In genomic region chr3:131312340-131312739, GRCm38 (mm10) we compare ENCODE assay signal across 23 mouse cellular contexts. TPM values are rescaled to one million over a fixed set of nuclear protein-coding genes. Genes with fewer than 3 reads are reported as not detected.
A peak's percentile ranks its signal among the peaks of the same experiment; 100 is the strongest.
DNase-seq lines count a peak whose midpoint lies in the region; ATAC-seq and TF ChIP-seq lines count a peak whose summit lies in the region.
"Had no signal": no experiment of that assay in that cellular context is flagged by ENCODE, and none has a peak within 500 bp of the region (broad histone marks: within the 10 kb centered on the region; RNA-seq: fewer than 3 reads in every experiment).

No protein-coding gene starts in this region.

- peak; percentile 81 for ATAC-seq in intestine, embryonic 15.5 days
- ATAC-seq in intestine, postnatal 0 days, result peak; percentile 87
- peak; percentile 28; the same call in 1 of the 2 replicates for ATAC-seq in liver, embryonic 15.5 days (ENCODE audit: insufficient read depth)
- ATAC-seq in stomach, postnatal 0 days (ENCODE audit: low FRiP score, low TSS enrichment), result peak; percentile 40; the same call in 1 of the 2 replicates
- no peak for ATAC-seq in forebrain, embryonic 14.5 days
- no peak for ATAC-seq in forebrain, embryonic 16.5 days
- no peak for ATAC-seq in forebrain, embryonic 11.5 days (replicated peaks; ENCODE audit: low FRiP score)
- ATAC-seq: forebrain, postnatal 0 days had no signal

- no peaks in the 10 kb centered on the region for H3K27me3 ChIP-seq in intestine, embryonic 15.5 days (replicated peaks)
- no peaks in the 10 kb centered on the region for H3K27me3 ChIP-seq in intestine, postnatal 0 days (replicated peaks; ENCODE audit: control insufficient read depth, insufficient read depth, low read length)
- no peaks in the 10 kb centered on the region for H3K27me3 ChIP-seq in liver, embryonic 15.5 days
- no peaks in the 10 kb centered on the region for H3K27me3 ChIP-seq in stomach, postnatal 0 days (ENCODE audit: control insufficient read depth, insufficient read depth, low read length)
- no peaks in the 10 kb centered on the region for H3K27me3 ChIP-seq in forebrain, embryonic 14.5 days (replicated peaks; ENCODE audit: control insufficient read depth, insufficient read depth, low read length)
- H3K27me3 ChIP-seq in forebrain, embryonic 16.5 days (replicated peaks; ENCODE audit: control insufficient read depth, insufficient read depth, low read length), result no peaks in the 10 kb centered on the region
- H3K27me3 ChIP-seq in forebrain, embryonic 11.5 days (ENCODE audit: control insufficient read depth, insufficient read depth, low read length), result no peaks in the 10 kb centered on the region
- H3K27me3 ChIP-seq: CH12.LX; embryonic facial prominence, embryonic 15.5 days; heart, embryonic 13.5 days; hindbrain, embryonic 15.5 days had no signal

- no peaks in the 10 kb centered on the region for H3K36me3 ChIP-seq in intestine, embryonic 15.5 days
- H3K36me3 ChIP-seq in intestine, postnatal 0 days (ENCODE audit: control insufficient read depth, insufficient read depth), result no peaks in the 10 kb centered on the region
- H3K36me3 ChIP-seq in liver, embryonic 15.5 days (replicated peaks), result no peaks in the 10 kb centered on the region
- no peaks in the 10 kb centered on the region for H3K36me3 ChIP-seq in stomach, postnatal 0 days (ENCODE audit: control insufficient read depth, insufficient read depth, low read length)
- H3K36me3 ChIP-seq in forebrain, embryonic 14.5 days (ENCODE audit: control insufficient read depth, insufficient read depth, low read length), result no peaks in the 10 kb centered on the region
- H3K36me3 ChIP-seq in forebrain, embryonic 16.5 days (ENCODE audit: control insufficient read depth, insufficient read depth), result no peaks in the 10 kb centered on the region
- no peaks in the 10 kb centered on the region for H3K36me3 ChIP-seq in forebrain, embryonic 11.5 days (ENCODE audit: control insufficient read depth, insufficient read depth, low read length)
- H3K36me3 ChIP-seq: embryonic facial prominence, embryonic 15.5 days; forebrain, embryonic 10.5 days; heart, embryonic 13.5 days; hindbrain, embryonic 15.5 days had no signal

- WGBS in intestine, embryonic 15.5 days, result 53% methylated on average over 9 of the region's 9 CpGs
- WGBS in intestine, postnatal 0 days, result 39% methylated on average over 9 of the region's 9 CpGs
- 56% methylated on average over 9 of the region's 9 CpGs for WGBS in liver, embryonic 15.5 days (ENCODE audit: insufficient replicate concordance)
- WGBS in stomach, postnatal 0 days, result 26% methylated on average over 9 of the region's 9 CpGs
- WGBS in forebrain, embryonic 14.5 days, result 94% methylated on average over 9 of the region's 9 CpGs
- WGBS in forebrain, embryonic 16.5 days, result 93% methylated on average over 9 of the region's 9 CpGs
- 92% methylated on average over 9 of the region's 9 CpGs for WGBS in forebrain, embryonic 11.5 days

- no peak overlapping the region for H3K4me2 ChIP-seq in intestine, embryonic 15.5 days (replicated peaks)
- no peak overlapping the region for H3K4me2 ChIP-seq in intestine, postnatal 0 days (replicated peaks; ENCODE audit: low read depth)
- H3K4me2 ChIP-seq in liver, embryonic 15.5 days, result 0 out of 2 replicates have a peak overlapping the region, but pooled peaks have one; percentile 13
- no peak overlapping the region for H3K4me2 ChIP-seq in stomach, postnatal 0 days (replicated peaks; ENCODE audit: low read depth)
- H3K4me2 ChIP-seq in forebrain, embryonic 14.5 days (ENCODE audit: low read length), result no peak overlapping the region
- H3K4me2 ChIP-seq in forebrain, embryonic 16.5 days (ENCODE audit: low read length), result no peak overlapping the region
- no peak overlapping the region for H3K4me2 ChIP-seq in forebrain, embryonic 11.5 days (ENCODE audit: low read depth, low read length, severe bottlenecking)
- H3K4me2 ChIP-seq: embryonic facial prominence, embryonic 15.5 days; heart, embryonic 13.5 days; hindbrain, embryonic 15.5 days had no signal

- no peak for DNase-seq in stomach, postnatal 0 days (ENCODE audit: low spot score)
- DNase-seq in forebrain, embryonic 14.5 days (ENCODE audit: low spot score), result no peak
- DNase-seq in forebrain, embryonic 11.5 days (ENCODE audit: low spot score), result no peak
- DNase-seq: adrenal gland, adult 8-10 months; adrenal gland, postnatal 36 days; cerebellum, adult 8-10 months; cerebellum, postnatal 14 days; embryo, embryonic 11 days; forebrain, postnatal 0 days; gastrocnemius, adult 2 months; gastrocnemius, postnatal 36 days; heart, adult 11 months; heart, postnatal 36 days had no signal

- no peak overlapping the region for H3K27ac ChIP-seq in intestine, embryonic 15.5 days
- no peak overlapping the region for H3K27ac ChIP-seq in intestine, postnatal 0 days (ENCODE audit: low read depth, low read length)
- no peak overlapping the region for H3K27ac ChIP-seq in liver, embryonic 15.5 days (replicated peaks)
- H3K27ac ChIP-seq in stomach, postnatal 0 days (replicated peaks), result no peak overlapping the region
- no peak overlapping the region for H3K27ac ChIP-seq in forebrain, embryonic 14.5 days (ENCODE audit: low read depth, low read length)
- no peak overlapping the region for H3K27ac ChIP-seq in forebrain, embryonic 16.5 days (ENCODE audit: low read length)
- no peak overlapping the region for H3K27ac ChIP-seq in forebrain, embryonic 11.5 days (ENCODE audit: low read depth, low read length)
- H3K27ac ChIP-seq: embryonic facial prominence, embryonic 15.5 days; forebrain, embryonic 10.5 days; gastrocnemius, adult 2 months; heart, embryonic 13.5 days; hindbrain, embryonic 15.5 days had no signal

- H3K9ac ChIP-seq in intestine, embryonic 15.5 days, result no peak overlapping the region
- no peak overlapping the region for H3K9ac ChIP-seq in intestine, postnatal 0 days (ENCODE audit: low read depth, low read length)
- H3K9ac ChIP-seq in liver, embryonic 15.5 days, result no peak overlapping the region
- no peak overlapping the region for H3K9ac ChIP-seq in stomach, postnatal 0 days (ENCODE audit: low read length)
- no peak overlapping the region for H3K9ac ChIP-seq in forebrain, embryonic 14.5 days (ENCODE audit: low read length)
- H3K9ac ChIP-seq in forebrain, embryonic 16.5 days (replicated peaks; ENCODE audit: low read depth, low read length), result no peak overlapping the region
- no peak overlapping the region for H3K9ac ChIP-seq in forebrain, embryonic 11.5 days (ENCODE audit: low read length)
- H3K9ac ChIP-seq: embryonic facial prominence, embryonic 15.5 days; forebrain, postnatal 0 days; heart, embryonic 13.5 days; hindbrain, embryonic 15.5 days had no signal

- no peaks in the 10 kb centered on the region for H3K9me3 ChIP-seq in intestine, embryonic 15.5 days
- peaks cover 12% of the 10 kb centered on the region; the same call in 1 of the 2 replicates for H3K9me3 ChIP-seq in intestine, postnatal 0 days (ENCODE audit: control insufficient read depth)
- H3K9me3 ChIP-seq in liver, embryonic 15.5 days (replicated peaks), result peaks cover 7% of the 10 kb centered on the region; the same call in 1 of the 2 replicates
- H3K9me3 ChIP-seq in stomach, postnatal 0 days (ENCODE audit: control insufficient read depth, low read length), result no peaks in the 10 kb centered on the region; the same call in 1 of the 2 replicates
- H3K9me3 ChIP-seq in forebrain, embryonic 14.5 days (replicated peaks; ENCODE audit: control insufficient read depth, low read length), result no peaks in the 10 kb centered on the region
- peaks cover 3% of the 10 kb centered on the region; the same call in 1 of the 2 replicates for H3K9me3 ChIP-seq in forebrain, embryonic 16.5 days (ENCODE audit: control insufficient read depth, low read length)
- no peaks in the 10 kb centered on the region; the same call in 1 of the 2 replicates for H3K9me3 ChIP-seq in forebrain, embryonic 11.5 days (ENCODE audit: control insufficient read depth, low read length)
- H3K9me3 ChIP-seq: hindbrain, embryonic 15.5 days had no signal

- TF ChIP-seq CTCF in intestine, postnatal 0 days (IDR thresholded peaks at IDR 0.05; ENCODE audit: low read depth), result no peak
- TF ChIP-seq CTCF in stomach, postnatal 0 days (IDR thresholded peaks at IDR 0.05; ENCODE audit: low read depth), result no peak

- peaks cover 7% of the 10 kb centered on the region; the same call in 1 of the 2 replicates for H3K4me1 ChIP-seq in intestine, embryonic 15.5 days (replicated peaks)
- H3K4me1 ChIP-seq in intestine, postnatal 0 days (replicated peaks; ENCODE audit: control insufficient read depth, insufficient read depth, low read length), result peaks cover 4% of the 10 kb centered on the region; the same call in 1 of the 2 replicates
- no peaks in the 10 kb centered on the region for H3K4me1 ChIP-seq in liver, embryonic 15.5 days (replicated peaks)
- no peaks in the 10 kb centered on the region for H3K4me1 ChIP-seq in stomach, postnatal 0 days (replicated peaks; ENCODE audit: control insufficient read depth, insufficient read depth)
- no peaks in the 10 kb centered on the region for H3K4me1 ChIP-seq in forebrain, embryonic 14.5 days (ENCODE audit: control insufficient read depth, insufficient read depth, low read length)
- H3K4me1 ChIP-seq in forebrain, embryonic 16.5 days (replicated peaks; ENCODE audit: control insufficient read depth, insufficient read depth, low read length), result no peaks in the 10 kb centered on the region
- H3K4me1 ChIP-seq in forebrain, embryonic 11.5 days (replicated peaks; ENCODE audit: control insufficient read depth, insufficient read depth, low read length), result peaks cover 4% of the 10 kb centered on the region; the same call in 1 of the 2 replicates
- H3K4me1 ChIP-seq: embryonic facial prominence, embryonic 15.5 days; hindbrain, embryonic 15.5 days had no signal

- no peak for TF ChIP-seq EP300 in stomach, postnatal 0 days (optimal IDR thresholded peaks at IDR 0.05)

- H3K4me3 ChIP-seq in intestine, embryonic 15.5 days (replicated peaks), result no peak overlapping the region
- no peak overlapping the region for H3K4me3 ChIP-seq in intestine, postnatal 0 days (ENCODE audit: low read depth, low read length)
- H3K4me3 ChIP-seq in liver, embryonic 15.5 days (replicated peaks), result no peak overlapping the region
- no peak overlapping the region for H3K4me3 ChIP-seq in stomach, postnatal 0 days (ENCODE audit: low read depth, low read length)
- no peak overlapping the region for H3K4me3 ChIP-seq in forebrain, embryonic 14.5 days (ENCODE audit: low read depth, low read length)
- H3K4me3 ChIP-seq in forebrain, embryonic 16.5 days (replicated peaks; ENCODE audit: low read length), result no peak overlapping the region
- H3K4me3 ChIP-seq in forebrain, embryonic 11.5 days (ENCODE audit: low read depth, low read length), result no peak overlapping the region
- H3K4me3 ChIP-seq: embryonic facial prominence, embryonic 15.5 days; erythroblast, embryonic 14.5 days; forebrain, embryonic 10.5 days; gastrocnemius, adult 2 months; heart, embryonic 13.5 days; hindbrain, embryonic 15.5 days had no signal

RNA-seq across cellular contexts. Expression of gene Cyp2u1, which starts 9.3 kb away (rescaled TPM):
- 6.4 and 7.7 TPM in 2 replicates for polyA plus RNA-seq in intestine, embryonic 15.5 days (2015; fragmentation: Nextera tagmentation; extraction: Ambion mirVana)
- polyA plus RNA-seq in intestine, postnatal 0 days (2015; fragmentation: Nextera tagmentation; extraction: Ambion mirVana), result 17.1 and 24.2 TPM in 2 replicates
- 0.25 and 0.28 TPM in 2 replicates for polyA plus RNA-seq in liver, embryonic 15.5 days (2015; fragmentation: Nextera tagmentation; extraction: Ambion mirVana)
- 1.8 and 1.9 TPM in 2 replicates for polyA plus RNA-seq in stomach, postnatal 0 days (2015; fragmentation: Nextera tagmentation; extraction: Ambion mirVana)
- 3.4 and 5.0 TPM in 2 replicates for polyA plus RNA-seq in forebrain, embryonic 14.5 days (2014; fragmentation: Nextera tagmentation; extraction: Ambion mirVana)
- 7.0 TPM in 2 replicates for polyA plus RNA-seq in forebrain, embryonic 16.5 days (2015; fragmentation: Nextera tagmentation; extraction: Ambion mirVana)
- 1.5 and 3.1 TPM in 2 replicates for polyA plus RNA-seq in forebrain, embryonic 11.5 days (2014; fragmentation: Nextera tagmentation; extraction: Ambion mirVana)
- polyA plus RNA-seq: erythroblast, embryonic 14.5 days had no signal

RNA-seq across cellular contexts. Expression of gene Hadh, which starts 40.4 kb away (rescaled TPM):
- polyA plus RNA-seq in intestine, embryonic 15.5 days (2015; fragmentation: Nextera tagmentation; extraction: Ambion mirVana), result 265 and 272 TPM in 2 replicates
- polyA plus RNA-seq in intestine, postnatal 0 days (2015; fragmentation: Nextera tagmentation; extraction: Ambion mirVana), result 581 and 642 TPM in 2 replicates
- 114 and 120 TPM in 2 replicates for polyA plus RNA-seq in liver, embryonic 15.5 days (2015; fragmentation: Nextera tagmentation; extraction: Ambion mirVana)
- 172 and 176 TPM in 2 replicates for polyA plus RNA-seq in stomach, postnatal 0 days (2015; fragmentation: Nextera tagmentation; extraction: Ambion mirVana)
- polyA plus RNA-seq in forebrain, embryonic 14.5 days (2014; fragmentation: Nextera tagmentation; extraction: Ambion mirVana), result 31.1 and 34.1 TPM in 2 replicates
- polyA plus RNA-seq in forebrain, embryonic 16.5 days (2015; fragmentation: Nextera tagmentation; extraction: Ambion mirVana), result 20.1 and 21.6 TPM in 2 replicates
- polyA plus RNA-seq in forebrain, embryonic 11.5 days (2014; fragmentation: Nextera tagmentation; extraction: Ambion mirVana), result 74.1 and 75.7 TPM in 2 replicates

Comparison
In these comparisons a context has a peak if more than half of its experiments do, and no peak if none do; other contexts are left out.
1. ATAC-seq: peak in intestine, embryonic 15.5 days (single experiment), intestine, postnatal 0 days (single experiment), liver, embryonic 15.5 days (single experiment) and stomach, postnatal 0 days (single experiment); none in forebrain, embryonic 14.5 days (single experiment), forebrain, embryonic 16.5 days (single experiment) and forebrain, embryonic 11.5 days (single experiment).